Mouse (Mus musculus) liver, embryonic 16.5 days (tissue): ENCODE data around the gene Ryr2. TPM values are rescaled to one million over a fixed set of nuclear protein-coding genes. Genes with fewer than 3 reads are reported as not detected.

Experiments used
- ATAC-seq: fragments of 200-750 bp; cut with Nextera tagmentation; 2 replicates; pipeline ENCODE4 v1.8.0; 2017; ENCODE audit warnings: low read depth, mild to moderate bottlenecking, moderate number of reproducible peaks, moderate library complexity
- H3K27ac ChIP-seq: fragments of 300-500 bp; sonication (generic); 2 replicates; pipeline ENCODE4 v1.5.1; 2014; ENCODE audit warnings: mild to moderate bottlenecking, low read length
- H3K27me3 ChIP-seq: fragments of 300-500 bp; sonication (generic); 2 replicates; pipeline ENCODE4 v1.6.1; 2014; ENCODE audit warnings: low read depth, low read length, mixed read lengths; ENCODE audit not compliant: control insufficient read depth, insufficient read depth
- H3K36me3 ChIP-seq: fragments of 300-500 bp; sonication (generic); 2 replicates; pipeline ENCODE4 v1.6.1; 2014; ENCODE audit warnings: mild to moderate bottlenecking; ENCODE audit not compliant: control insufficient read depth, insufficient read depth
- H3K4me1 ChIP-seq: fragments of 300-500 bp; sonication (generic); 2 replicates; pipeline ENCODE4 v1.6.1; 2014; ENCODE audit warnings: low read depth, low read length, mixed read lengths; ENCODE audit not compliant: control insufficient read depth
- H3K4me2 ChIP-seq: fragments of 300-500 bp; sonication (generic); 2 replicates; pipeline ENCODE4 v1.6.1; 2014; ENCODE audit warnings: low read depth, low read length, mixed read lengths
- H3K4me3 ChIP-seq: fragments of 300-500 bp; sonication (generic); 2 replicates; pipeline ENCODE4 v1.5.1; 2014; ENCODE audit warnings: low read depth, mild to moderate bottlenecking, low read length
- H3K9ac ChIP-seq: fragments of 300-500 bp; sonication (generic); 2 replicates; pipeline ENCODE4 v1.6.1; 2014; ENCODE audit warnings: low read depth, low read length
- H3K9me3 ChIP-seq: fragments of 300-500 bp; sonication (generic); replicated peaks from 2 replicates; pipeline ENCODE4 v1.6.1; 2016; ENCODE audit warnings: low read length; ENCODE audit not compliant: control insufficient read depth
- WGBS: fragments of 180-500 bp; shearing (Covaris S2); extraction: QIAGEN DNeasy Blood & Tissue Kit; methylation state at CpG from one replicate; pipeline ENCODE4 v1.1.7; 2014; ENCODE audit not compliant: insufficient replicate concordance; 5-methylcytosine and 5-hydroxymethylcytosine counted together
- polyA plus RNA-seq: library from polyadenylated mRNA; unstranded; fragments of >200 nt; fragmentation: Nextera tagmentation; extraction: Ambion mirVana; gene quantifications from 2 replicates; pipeline ENCODE4 v1.2.1, GENCODE M21; 2015

The Ryr2 gene
- polyA plus RNA-seq, 1 experiment from 2014 or later = 0.24 TPM

DNA sequence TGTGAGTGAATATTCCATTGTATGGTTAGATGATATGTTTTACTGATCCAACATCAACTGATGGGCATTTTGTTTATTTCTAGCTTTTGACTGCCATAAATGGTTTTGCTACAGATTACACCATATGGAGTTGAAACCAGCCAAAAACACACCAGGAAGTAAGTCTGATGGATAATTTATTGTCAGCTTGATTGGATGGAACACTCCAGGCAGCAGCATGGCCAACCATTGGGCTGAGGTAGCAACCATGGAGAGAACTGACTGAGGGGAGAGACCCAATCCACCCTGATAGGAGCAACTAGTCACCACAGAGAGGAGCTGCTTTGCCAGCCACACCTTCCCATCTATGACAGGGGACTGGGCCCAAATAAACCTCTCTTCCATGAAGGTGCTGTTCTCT, 19.4 kb upstream of the Ryr2 start:
- no peak overlapping the region for H3K27ac ChIP-seq
- H3K9me3 ChIP-seq = no peaks in the 10 kb centered on the region
- no peak overlapping the region for H3K4me2 ChIP-seq
- ATAC-seq = no peak
- H3K9ac ChIP-seq = no peak overlapping the region
- H3K4me1 ChIP-seq = peaks cover 7% of the 10 kb centered on the region
- no peaks in the 10 kb centered on the region for H3K27me3 ChIP-seq
- H3K4me3 ChIP-seq = no peak overlapping the region
- no peaks in the 10 kb centered on the region for H3K36me3 ChIP-seq

DNA sequence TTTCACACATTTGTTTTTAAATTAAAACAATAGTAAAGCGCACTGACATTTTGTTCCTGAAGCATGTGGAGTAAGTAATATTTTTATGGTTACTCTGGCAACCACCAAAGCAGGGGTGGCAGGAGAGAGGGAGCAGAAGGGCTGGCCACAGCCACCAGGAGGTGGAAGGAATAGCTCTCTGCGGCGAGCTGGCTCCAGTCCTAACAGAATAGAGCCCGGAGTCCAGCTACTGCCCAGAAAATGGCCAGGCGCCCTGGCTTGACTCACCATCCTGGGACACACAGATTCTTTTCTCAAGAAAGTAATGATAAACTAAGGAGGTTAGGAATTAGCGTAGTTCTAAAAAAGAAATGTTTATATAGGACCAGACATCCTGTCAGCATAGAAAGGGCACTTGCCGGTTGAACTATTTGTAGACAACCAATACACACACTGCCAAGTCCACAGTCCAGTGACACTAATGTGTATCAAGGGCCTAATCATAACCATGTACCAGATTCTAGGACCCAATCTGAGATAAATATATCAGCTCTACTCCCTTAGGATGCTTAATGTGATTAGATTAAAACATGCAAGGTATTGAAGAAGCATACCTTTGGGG, 18.3 kb upstream of the Ryr2 start:
- 72% methylated on average over 7 of the region's 7 CpGs for WGBS
- Histone ChIP-seq H3K4me3 (no peak overlapping the region), H3K9ac (no peak overlapping the region), H3K4me1 (no peaks in the 10 kb centered on the region), H3K9me3 (no peaks in the 10 kb centered on the region), H3K36me3 (no peaks in the 10 kb centered on the region), H3K27ac (no peak overlapping the region), H3K27me3 (no peaks in the 10 kb centered on the region), H3K4me2 (no peak overlapping the region)
- ATAC-seq = no peak

DNA sequence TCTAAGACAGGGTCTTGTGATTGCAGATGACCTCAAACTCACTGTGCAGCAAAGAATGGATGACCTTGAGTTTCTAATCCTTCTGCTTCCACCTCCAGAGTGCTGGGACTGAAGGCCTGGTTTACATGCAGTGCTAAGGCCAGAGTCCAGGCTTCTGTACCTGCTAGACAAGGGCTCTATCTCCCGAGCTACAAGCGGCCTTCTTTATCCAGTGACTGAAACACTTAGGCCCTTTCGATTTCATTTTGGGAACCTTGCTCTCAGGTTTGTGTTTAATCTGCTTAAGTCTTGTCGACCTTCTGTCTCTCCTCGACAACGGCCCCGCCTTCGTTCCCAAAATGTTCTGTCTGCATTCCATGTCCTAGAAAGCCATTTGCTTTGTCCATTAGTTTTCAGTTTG, 8.8 kb upstream of the Ryr2 start:
- H3K4me2 ChIP-seq = no peak overlapping the region
- H3K4me1 ChIP-seq = no peaks in the 10 kb centered on the region
- H3K9ac ChIP-seq = no peak overlapping the region
- H3K9me3 ChIP-seq = no peaks in the 10 kb centered on the region
- ATAC-seq = no peak
- WGBS = 69% methylated on average over 8 of the region's 8 CpGs
- H3K4me3 ChIP-seq = no peak overlapping the region
- no peak overlapping the region for H3K27ac ChIP-seq
- H3K27me3 ChIP-seq = no peaks in the 10 kb centered on the region
- no peaks in the 10 kb centered on the region for H3K36me3 ChIP-seq

DNA sequence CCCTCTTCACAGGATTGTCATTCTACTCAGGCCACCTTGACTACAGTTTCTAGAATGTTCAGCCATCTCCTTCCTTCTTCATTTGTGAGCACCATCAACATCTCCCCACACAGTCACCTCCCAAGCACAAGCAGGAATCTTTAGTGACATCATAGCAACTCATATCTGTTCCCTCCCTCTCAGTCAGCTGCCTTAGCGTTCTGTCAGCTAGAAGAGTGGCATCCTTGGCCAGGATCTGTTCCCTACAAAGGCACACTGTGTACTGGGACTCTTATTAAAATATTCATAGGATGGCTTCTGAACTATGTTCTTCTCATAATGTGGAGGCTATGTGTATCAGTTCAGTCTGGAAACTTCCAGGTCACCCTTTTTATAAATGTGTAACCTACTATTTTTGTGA, 8.1 kb upstream of the Ryr2 start:
- Histone ChIP-seq H3K9ac (no peak overlapping the region), H3K4me1 (no peaks in the 10 kb centered on the region), H3K4me3 (no peak overlapping the region), H3K9me3 (no peaks in the 10 kb centered on the region), H3K27me3 (no peaks in the 10 kb centered on the region), H3K36me3 (no peaks in the 10 kb centered on the region), H3K4me2 (no peak overlapping the region), H3K27ac (no peak overlapping the region)
- 58% methylated on average over 1 of the region's 1 CpGs for WGBS
- no peak for ATAC-seq

DNA sequence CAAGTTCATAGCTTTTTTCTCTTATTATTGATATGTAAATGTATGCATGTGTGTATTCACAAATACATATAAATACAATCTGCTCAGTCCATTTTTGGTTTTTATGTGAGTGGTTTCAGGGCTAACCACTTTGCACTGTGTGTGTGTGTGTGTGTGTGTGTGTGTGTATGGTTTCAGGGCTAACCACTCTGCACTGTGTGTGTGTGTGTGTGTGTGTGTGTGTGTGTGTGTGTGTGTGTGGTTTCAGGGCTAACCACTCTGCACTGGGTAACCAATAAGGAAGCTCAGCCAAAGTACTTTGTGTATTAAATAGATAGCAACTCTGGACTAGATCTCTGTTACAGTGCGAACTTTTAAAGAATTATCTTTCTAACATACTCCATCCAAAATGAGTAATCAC, 2.2 kb upstream of the Ryr2 start:
- Histone ChIP-seq H3K4me2 (no peak overlapping the region), H3K9ac (no peak overlapping the region), H3K27me3 (peaks cover 39% of the 10 kb centered on the region), H3K4me3 (no peak overlapping the region), H3K36me3 (no peaks in the 10 kb centered on the region), H3K4me1 (no peaks in the 10 kb centered on the region), H3K27ac (no peak overlapping the region), H3K9me3 (no peaks in the 10 kb centered on the region)
- 33% methylated on average over 1 of the region's 1 CpGs for WGBS
- no peak for ATAC-seq

DNA sequence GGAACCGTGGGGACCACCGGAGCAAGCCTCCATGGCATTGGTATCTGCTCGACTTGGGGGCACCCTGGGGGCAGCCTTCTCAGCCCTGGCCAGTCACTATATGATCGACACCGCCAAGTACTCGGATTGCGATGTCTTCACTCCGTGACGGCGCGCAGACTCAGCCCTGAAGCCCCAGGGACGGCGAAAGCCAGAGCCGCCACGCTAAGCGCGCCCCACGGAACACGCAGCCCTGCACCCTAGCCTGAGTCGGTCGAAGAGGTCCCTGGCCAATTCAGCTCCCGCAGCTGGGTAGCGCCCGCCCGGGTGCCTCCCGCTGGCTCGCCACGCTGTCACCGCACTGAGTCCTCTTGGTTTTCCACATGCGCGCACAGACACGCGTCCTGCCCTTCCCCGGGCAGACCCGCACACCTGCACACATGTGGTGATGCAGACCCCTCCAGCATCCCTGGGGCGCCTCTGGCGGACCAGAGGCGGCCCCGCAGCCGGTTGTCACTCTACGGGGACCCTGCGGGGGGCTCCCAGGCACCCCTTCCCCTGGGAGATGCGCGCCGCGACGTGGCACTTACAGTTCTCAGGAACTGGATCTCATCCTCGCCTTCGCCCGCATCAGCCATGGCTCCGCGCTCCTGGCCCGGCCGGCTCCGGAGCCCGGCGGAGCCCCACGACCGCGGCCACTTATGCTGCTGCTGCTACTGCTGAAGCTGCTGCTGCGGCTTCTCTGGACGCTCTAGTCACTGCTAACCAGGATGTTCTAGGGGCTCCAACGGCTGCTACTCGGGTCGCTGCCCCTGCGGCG, 716 bp downstream of the Ryr2 start:
- Histone ChIP-seq H3K4me2 (peak overlapping the region; percentile 64), H3K9ac (no peak overlapping the region), H3K27me3 (peaks cover 50% of the 10 kb centered on the region), H3K4me1 (no peaks in the 10 kb centered on the region), H3K36me3 (no peaks in the 10 kb centered on the region), H3K4me3 (peak overlapping the region; percentile 48), H3K9me3 (no peaks in the 10 kb centered on the region), H3K27ac (no peak overlapping the region)
- peak; percentile 30; the same call in 1 of the 2 replicates for ATAC-seq
- WGBS = under 1% methylated on average over 67 of the region's 67 CpGs

DNA sequence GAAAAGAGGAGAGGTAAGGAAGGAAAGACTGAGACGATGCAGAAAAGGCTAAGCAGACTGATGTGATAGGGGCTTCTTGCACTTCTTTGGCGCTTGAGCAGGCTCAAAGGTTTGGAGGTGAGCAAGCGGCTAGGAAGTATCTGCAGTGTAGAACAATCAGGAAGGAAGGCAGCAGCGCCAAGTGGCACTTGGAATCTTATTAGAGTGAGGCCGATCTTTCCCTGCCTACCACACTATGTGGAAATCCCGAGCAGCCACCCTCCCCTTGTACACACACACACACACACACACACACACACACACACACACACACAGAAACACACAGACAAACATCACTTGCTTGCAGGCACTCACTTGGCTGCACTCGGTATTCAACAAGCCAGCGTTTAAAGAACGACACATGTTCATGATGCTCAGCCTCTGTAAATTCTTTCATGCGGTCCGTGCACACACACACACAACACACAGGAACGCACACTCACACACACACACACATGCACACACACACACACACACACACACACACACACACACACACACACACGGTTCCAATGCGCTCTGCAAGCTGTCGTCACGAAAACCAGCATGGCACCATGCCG, 1.4 kb downstream of the Ryr2 start:
- Histone ChIP-seq H3K27me3 (peaks cover 50% of the 10 kb centered on the region), H3K4me2 (no peak overlapping the region; the same call in 1 of the 2 replicates), H3K36me3 (no peaks in the 10 kb centered on the region), H3K4me1 (no peaks in the 10 kb centered on the region), H3K4me3 (no peak overlapping the region), H3K27ac (no peak overlapping the region), H3K9me3 (no peaks in the 10 kb centered on the region), H3K9ac (no peak overlapping the region)
- WGBS = 6% methylated on average over 17 of the region's 17 CpGs
- ATAC-seq = no peak

DNA sequence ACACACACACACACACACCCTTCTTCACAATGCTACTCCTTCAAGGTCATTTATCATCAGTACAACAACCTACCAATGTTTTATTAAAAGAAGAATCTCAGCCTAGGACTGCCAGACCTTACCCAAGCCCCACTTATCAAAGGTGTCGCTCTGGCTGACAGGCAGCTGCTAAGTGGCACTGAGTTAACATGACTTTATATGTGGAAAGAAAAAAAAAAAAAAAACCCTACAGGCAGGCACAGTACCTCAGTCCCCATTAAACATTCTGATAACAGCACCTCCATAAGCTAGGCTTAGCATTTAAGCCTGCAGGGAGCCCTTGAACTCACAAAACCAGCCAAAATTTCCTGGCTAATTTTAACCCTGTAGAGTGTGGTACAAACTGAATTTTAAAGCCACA, 2.4 kb downstream of the Ryr2 start:
- H3K36me3 ChIP-seq = no peaks in the 10 kb centered on the region
- ATAC-seq = no peak
- H3K4me1 ChIP-seq = no peaks in the 10 kb centered on the region
- 45% methylated on average over 1 of the region's 1 CpGs for WGBS
- no peak overlapping the region for H3K4me2 ChIP-seq
- no peak overlapping the region for H3K27ac ChIP-seq
- H3K9me3 ChIP-seq = no peaks in the 10 kb centered on the region
- no peak overlapping the region for H3K4me3 ChIP-seq
- peaks cover 50% of the 10 kb centered on the region for H3K27me3 ChIP-seq
- H3K9ac ChIP-seq = no peak overlapping the region

DNA sequence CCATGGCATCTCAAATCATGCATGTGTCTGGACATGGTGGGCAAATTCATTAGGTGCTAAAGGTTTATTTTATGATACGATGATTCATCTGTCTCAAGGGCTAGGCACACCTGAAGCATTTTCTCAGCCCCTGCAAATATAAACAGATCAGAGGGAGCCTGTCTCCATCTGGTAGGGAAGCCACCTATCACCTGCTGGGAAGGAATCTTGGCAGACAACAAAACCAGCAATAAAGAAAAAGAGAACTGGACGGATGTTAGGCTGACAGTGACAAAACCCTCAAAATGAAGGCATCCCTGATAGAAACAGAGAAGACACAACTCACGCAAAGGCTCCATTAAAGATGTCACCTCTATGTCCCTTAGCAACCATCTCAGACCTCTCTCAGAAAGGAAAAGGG, 3.7 kb downstream of the Ryr2 start:
- ATAC-seq = no peak
- Histone ChIP-seq H3K27me3 (peaks cover 50% of the 10 kb centered on the region), H3K9ac (no peak overlapping the region), H3K4me3 (no peak overlapping the region), H3K36me3 (no peaks in the 10 kb centered on the region), H3K9me3 (no peaks in the 10 kb centered on the region), H3K4me2 (no peak overlapping the region), H3K4me1 (no peaks in the 10 kb centered on the region; the same call in 1 of the 2 replicates), H3K27ac (no peak overlapping the region)
- WGBS = 58% methylated on average over 3 of the region's 3 CpGs
